Mouse (Mus musculus) cerebellum, adult 2 months (tissue): ENCODE results near the gene Gm45062.

Experiments
- CTCF ChIP-seq: fragments of 200-500 bp; IDR thresholded peaks from 2 replicates; pipeline ENCODE4 v1.5.1; 2011; ENCODE audit warnings: low read depth, mild to moderate bottlenecking, control low read depth, low read length, moderate library complexity, borderline replicate concordance; ENCODE audit not compliant: insufficient read depth
- POLR2A ChIP-seq: fragments of 200-500 bp; IDR thresholded peaks from 2 replicates; pipeline ENCODE4 v1.6.1; 2011; ENCODE audit warnings: low read length, control low read depth, borderline replicate concordance; ENCODE audit not compliant: insufficient read depth

- TF ChIP-seq POLR2A, result no peak
- TF ChIP-seq CTCF, result no peak
Measured at GRCm38 (mm10) chr6:8488249-8488648, 229.0 kb downstream of the Gm45062 start.
